Mouse (Mus musculus) R1 (cell line): ENCODE measurements around the gene Sardh.
A peak's percentile ranks its signal among the peaks of the same experiment; 100 is the strongest.

Experiments used
- DNase-seq: peaks from one replicate; pipeline ENCODE4 v3.0.0-alpha.2; 2018; ENCODE audit warnings: low read depth, low spot score

Sardh gene

GRCm38 (mm10) chr2:27166999-27167398, 81.1 kb downstream of the Sardh start:
- DNase-seq: no peak

- DNase-seq: no peak
Measured at GRCm38 (mm10) chr2:27166074-27166473, 82.1 kb downstream of the Sardh start.

- no peak for DNase-seq
Measured at GRCm38 (mm10) chr2:27164796-27165590, 83.1 kb downstream of the Sardh start, which contains the start of gene Dbh. Gene Dbh, plus strand, starts transcription at chr2:27165233.

GRCm38 (mm10) chr2:27163851-27164250, 84.3 kb downstream of the Sardh start:
- DNase-seq: no peak

- DNase-seq: no peak
Measured at GRCm38 (mm10) chr2:27162656-27163055, 85.5 kb downstream of the Sardh start.

GRCm38 (mm10) chr2:27161526-27161925, 86.6 kb downstream of the Sardh start:
- no peak for DNase-seq

GRCm38 (mm10) chr2:27156596-27156995, 91.5 kb downstream of the Sardh start:
- no peak for DNase-seq

GRCm38 (mm10) chr2:27154466-27155185, 93.5 kb downstream of the Sardh start:
- no peak for DNase-seq

GRCm38 (mm10) chr2:27149457-27149856, 98.7 kb downstream of the Sardh start:
- no peak for DNase-seq

- DNase-seq: no peak
Measured at GRCm38 (mm10) chr2:27146840-27147239, 101.3 kb downstream of the Sardh start.

- no peak for DNase-seq
Measured at GRCm38 (mm10) chr2:27144957-27145356, 103.2 kb downstream of the Sardh start.

GRCm38 (mm10) chr2:27141950-27142693, 106.0 kb downstream of the Sardh start, which contains the start of gene Fam163b:
Gene Fam163b, minus strand, starts transcription at chr2:27142491.
- peak; percentile 76 for DNase-seq
